Mouse (Mus musculus) testis, postnatal 14 days (tissue): Measurements from ENCODE around the gene Mapk1ip1.

Experiments
- DNase-seq: peaks from one replicate; pipeline ENCODE4 v3.0.0; 2021; ENCODE audit warnings: low spot score

The Mapk1ip1 gene

GRCm38 (mm10) chr7:138845544-138846391, at the start of gene Mapk1ip1, which contains the start of gene Ppp2r2d:
Mapk1ip1 (minus strand) TSS chr7:138846273.
Ppp2r2d (plus strand) TSS chr7:138846079.
- DNase-seq = peak; percentile 97

GRCm38 (mm10) chr7:138885365-138886289, 39.6 kb upstream of the Mapk1ip1 start:
- DNase-seq = no peak

GRCm38 (mm10) chr7:138883724-138884123, 37.7 kb upstream of the Mapk1ip1 start:
- DNase-seq = no peak

GRCm38 (mm10) chr7:138875031-138875430, 29.0 kb upstream of the Mapk1ip1 start:
- DNase-seq = no peak

GRCm38 (mm10) chr7:138872956-138873355, 26.9 kb upstream of the Mapk1ip1 start:
- no peak for DNase-seq

- DNase-seq = no peak
These were observed 22.2 kb upstream of the Mapk1ip1 start for GRCm38 (mm10) chr7:138868316-138868715.

- no peak for DNase-seq
These were observed 21.2 kb upstream of the Mapk1ip1 start for GRCm38 (mm10) chr7:138867286-138867685.

- no peak for DNase-seq
These were observed 18.7 kb upstream of the Mapk1ip1 start for GRCm38 (mm10) chr7:138864776-138865175.

GRCm38 (mm10) chr7:138863950-138864572, 18.0 kb upstream of the Mapk1ip1 start:
- no peak for DNase-seq

- no peak for DNase-seq
These were observed 10.6 kb upstream of the Mapk1ip1 start for GRCm38 (mm10) chr7:138856670-138857069.

GRCm38 (mm10) chr7:138854201-138854600, 8.1 kb upstream of the Mapk1ip1 start:
- no peak for DNase-seq

GRCm38 (mm10) chr7:138853417-138854031, 7.5 kb upstream of the Mapk1ip1 start:
- DNase-seq = peak; percentile 55

GRCm38 (mm10) chr7:138850083-138850482, 4.0 kb upstream of the Mapk1ip1 start:
- DNase-seq = no peak

- no peak for DNase-seq
These were observed 2.2 kb upstream of the Mapk1ip1 start for GRCm38 (mm10) chr7:138848028-138848920.

GRCm38 (mm10) chr7:138847316-138848027, 1.4 kb upstream of the Mapk1ip1 start:
- no peak for DNase-seq

- peak; percentile 77 for DNase-seq
These were observed 474 bp upstream of the Mapk1ip1 start for GRCm38 (mm10) chr7:138846502-138846991.

- no peak for DNase-seq
These were observed 962 bp downstream of the Mapk1ip1 start for GRCm38 (mm10) chr7:138845111-138845510.

- no peak for DNase-seq
These were observed 2.7 kb downstream of the Mapk1ip1 start for GRCm38 (mm10) chr7:138843421-138843820.

GRCm38 (mm10) chr7:138841436-138842151, 4.5 kb downstream of the Mapk1ip1 start:
- no peak for DNase-seq
